Mouse (Mus musculus) liver, adult 2 months (tissue): ENCODE data around the gene Car11.

Source experiments
- CTCF ChIP-seq: fragments of 200-500 bp; IDR thresholded peaks from 2 replicates; pipeline ENCODE4 v1.5.1; 2011; ENCODE audit warnings: low read depth, low read length, control low read depth
- POLR2A ChIP-seq: fragments of 200-500 bp; IDR thresholded peaks from 2 replicates; pipeline ENCODE4 v1.6.1; 2011; ENCODE audit warnings: low read length, control low read depth; ENCODE audit not compliant: insufficient read depth; ENCODE audit errors: extremely low read depth

DNA sequence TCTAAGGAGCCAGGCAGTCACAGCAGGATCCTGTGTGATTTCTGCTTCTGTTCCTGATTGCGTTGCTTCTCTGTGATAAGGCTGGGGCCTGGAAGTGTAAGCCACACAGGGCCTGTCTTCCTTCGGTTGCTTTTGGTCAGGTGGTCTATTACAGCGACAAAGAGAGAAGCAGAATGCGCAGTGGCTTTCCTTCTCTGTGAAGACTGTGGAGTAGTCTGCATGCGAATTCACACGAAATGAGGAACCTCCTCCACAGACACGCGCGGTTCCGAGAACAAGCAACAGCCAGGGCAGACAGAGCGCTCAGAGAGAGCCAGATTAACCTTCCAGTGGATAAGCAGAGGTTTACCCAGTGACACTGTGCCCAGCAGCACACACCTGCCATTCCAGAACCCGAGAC, 41.7 kb downstream of the Car11 start:
- TF ChIP-seq POLR2A = no peak
- TF ChIP-seq CTCF = no peak
